Mouse (Mus musculus) liver, postnatal 0 days (tissue): ENCODE measurements around the gene Prkcq. TPM values are rescaled to one million over a fixed set of nuclear protein-coding genes. Genes with fewer than 3 reads are reported as not detected.

Experiments
- ATAC-seq: fragments of 200-750 bp; cut with Nextera tagmentation; 2 replicates; pipeline ENCODE4 v1.8.0; 2017; ENCODE audit warnings: mild to moderate bottlenecking, moderate library complexity
- DNase-seq: peaks from one replicate; pipeline ENCODE4 v3.0.0-alpha.2; 2016
- H3K27ac ChIP-seq: fragments of 300-500 bp; sonication (generic); 2 replicates; pipeline ENCODE4 v1.5.1; 2014; ENCODE audit warnings: antibody characterized with exemption, moderate library complexity, mild to moderate bottlenecking, low read depth
- H3K27me3 ChIP-seq: fragments of 300-500 bp; sonication (generic); 2 replicates; pipeline ENCODE4 v1.6.1; 2014; ENCODE audit warnings: low read length, control low read depth, mixed read lengths; ENCODE audit not compliant: insufficient read depth
- H3K36me3 ChIP-seq: fragments of 300-500 bp; sonication (generic); replicated peaks from 2 replicates; pipeline ENCODE4 v1.6.1; 2014; ENCODE audit warnings: mild to moderate bottlenecking, control low read depth, low read length, moderate library complexity, mixed read lengths; ENCODE audit not compliant: insufficient read depth
- H3K4me1 ChIP-seq: fragments of 300-500 bp; sonication (generic); 2 replicates; pipeline ENCODE4 v1.6.1; 2014; ENCODE audit warnings: antibody characterized with exemption, mild to moderate bottlenecking, control low read depth; ENCODE audit not compliant: insufficient read depth
- H3K4me2 ChIP-seq: fragments of 300-500 bp; sonication (generic); 2 replicates; pipeline ENCODE4 v1.6.1; 2014; ENCODE audit warnings: low read depth, mild to moderate bottlenecking, low read length, moderate library complexity, mixed read lengths
- H3K4me3 ChIP-seq: fragments of 300-500 bp; sonication (generic); 2 replicates; pipeline ENCODE4 v1.5.1; 2014; ENCODE audit warnings: low read depth, low read length
- H3K9ac ChIP-seq: fragments of 300-500 bp; sonication (generic); replicated peaks from 2 replicates; pipeline ENCODE4 v1.6.1; 2014; ENCODE audit warnings: mild to moderate bottlenecking, moderate library complexity
- H3K9me3 ChIP-seq: fragments of 300-500 bp; sonication (generic); 2 replicates; pipeline ENCODE4 v1.6.1; 2016; ENCODE audit warnings: mild to moderate bottlenecking, control low read depth, low read length, mixed read lengths
- CTCF ChIP-seq: sonication (generic); IDR thresholded peaks from 2 replicates; pipeline ENCODE4 v1.5.1; 2016; ENCODE audit warnings: antibody characterized with exemption, low read depth
- EP300 ChIP-seq: IDR thresholded peaks from 2 replicates; pipeline ENCODE4 v1.6.1; 2016; ENCODE audit warnings: antibody characterized with exemption, low read depth, mild to moderate bottlenecking
- WGBS: fragments of 180-500 bp; shearing (Covaris S2); extraction: QIAGEN DNeasy Blood & Tissue Kit; methylation state at CpG from one replicate; pipeline ENCODE4 v1.1.7; 2014; ENCODE audit not compliant: insufficient replicate concordance; 5-methylcytosine and 5-hydroxymethylcytosine counted together
- polyA plus RNA-seq: library from polyadenylated mRNA; unstranded; fragments of >200 nt; fragmentation: Nextera tagmentation; extraction: Ambion mirVana; gene quantifications from 2 replicates; pipeline ENCODE4 v1.2.1, GENCODE M21; 2015

Prkcq gene
- polyA plus RNA-seq, 1 experiment from 2014 or later, result 3.1 TPM

DNA sequence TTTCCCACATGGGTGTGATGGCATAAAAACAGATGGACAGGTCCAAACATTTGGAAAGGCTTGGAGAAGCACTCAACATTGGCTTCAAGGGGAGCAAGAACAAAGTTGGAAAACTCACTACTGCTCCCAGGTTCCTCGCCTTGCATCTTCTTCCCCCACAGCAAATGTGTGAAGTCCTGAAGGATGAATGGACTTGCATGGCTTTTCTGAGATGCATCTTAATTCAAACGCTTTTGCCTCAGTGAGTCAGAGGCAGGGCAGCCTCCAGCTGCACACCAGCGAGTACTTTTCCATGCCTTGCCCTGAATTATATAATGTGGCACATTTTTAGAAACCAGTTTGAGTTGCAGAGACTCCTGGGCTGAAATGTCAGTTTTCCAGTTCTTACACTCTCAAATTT is 175.9 kb downstream of the Prkcq start:
- Histone ChIP-seq H3K4me2 (no peak overlapping the region), H3K9me3 (no peaks in the 10 kb centered on the region), H3K27ac (no peak overlapping the region), H3K4me3 (no peak overlapping the region), H3K27me3 (no peaks in the 10 kb centered on the region), H3K4me1 (no peaks in the 10 kb centered on the region), H3K9ac (no peak overlapping the region), H3K36me3 (no peaks in the 10 kb centered on the region)
- ATAC-seq (no peak), DNase-seq (no peak)
- TF ChIP-seq CTCF (no peak), EP300 (no peak)
- 71% methylated on average over 3 of the region's 3 CpGs for WGBS
